In the genomic region with DNA sequence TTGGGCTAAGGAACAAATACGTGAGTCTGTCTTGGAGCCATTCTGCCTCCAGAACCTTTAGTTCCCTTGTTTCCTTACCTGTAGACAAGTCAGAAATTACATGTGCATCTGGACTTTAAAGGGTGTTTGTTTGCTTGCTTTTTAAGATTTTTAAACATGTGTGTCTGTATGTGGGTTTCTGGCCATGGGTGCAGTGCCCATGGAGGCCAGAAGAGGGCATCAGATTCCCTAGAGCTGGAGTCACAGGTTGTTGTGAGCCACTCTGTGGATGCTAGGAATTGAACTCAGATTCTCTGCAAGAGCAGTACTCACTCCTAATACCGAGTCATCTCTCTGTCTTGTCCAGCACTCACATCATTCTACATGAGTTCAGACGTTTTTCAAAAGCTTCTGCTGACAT, we compare ENCODE assay signal across 18 mouse cellular contexts. TPM values are rescaled to one million over a fixed set of nuclear protein-coding genes. Genes with fewer than 3 reads are reported as not detected.
DNase-seq lines count a peak whose midpoint lies in the region; ATAC-seq and TF ChIP-seq lines count a peak whose summit lies in the region.
"Had no signal": no experiment of that assay in that cellular context is flagged by ENCODE, and none has a peak within 500 bp of the region (broad histone marks: within the 10 kb centered on the region; RNA-seq: fewer than 3 reads in every experiment).

No protein-coding gene starts in this region.

- no peaks in the 10 kb centered on the region for H3K27me3 ChIP-seq in kidney, postnatal 0 days (ENCODE audit: insufficient read depth, low read length)
- no peaks in the 10 kb centered on the region for H3K27me3 ChIP-seq in midbrain, postnatal 0 days (ENCODE audit: insufficient read depth, low read length)
- H3K27me3 ChIP-seq in midbrain, embryonic 16.5 days (ENCODE audit: control insufficient read depth, insufficient read depth, low read depth, low read length) = no peaks in the 10 kb centered on the region
- H3K27me3 ChIP-seq in stomach, postnatal 0 days (ENCODE audit: control insufficient read depth, insufficient read depth, low read length) = no peaks in the 10 kb centered on the region
- H3K27me3 ChIP-seq: kidney, embryonic 15.5 days; limb, embryonic 13.5 days had no signal

- WGBS in kidney, postnatal 0 days = 83% methylated on average over 3 of the region's 3 CpGs
- WGBS in midbrain, postnatal 0 days = 84% methylated on average over 3 of the region's 3 CpGs
- WGBS in midbrain, embryonic 16.5 days = 86% methylated on average over 3 of the region's 3 CpGs
- WGBS in stomach, postnatal 0 days = 82% methylated on average over 3 of the region's 3 CpGs

- H3K4me3 ChIP-seq in kidney, postnatal 0 days (replicated peaks; ENCODE audit: low read depth, low read length) = no peak overlapping the region
- H3K4me3 ChIP-seq in midbrain, postnatal 0 days (ENCODE audit: low read depth, low read length) = no peak overlapping the region
- H3K4me3 ChIP-seq in midbrain, embryonic 16.5 days (ENCODE audit: low read depth, low read length) = no peak overlapping the region
- no peak overlapping the region for H3K4me3 ChIP-seq in stomach, postnatal 0 days (ENCODE audit: low read depth, low read length)
- H3K4me3 ChIP-seq: erythroblast, embryonic 14.5 days; kidney, embryonic 15.5 days; limb, embryonic 13.5 days had no signal

- TF ChIP-seq EP300 in stomach, postnatal 0 days (optimal IDR thresholded peaks at IDR 0.05) = no peak

- H3K27ac ChIP-seq in kidney, postnatal 0 days = no peak overlapping the region
- H3K27ac ChIP-seq in midbrain, postnatal 0 days (ENCODE audit: low read depth, low read length) = no peak overlapping the region
- no peak overlapping the region for H3K27ac ChIP-seq in midbrain, embryonic 16.5 days (ENCODE audit: low read length)
- H3K27ac ChIP-seq in stomach, postnatal 0 days (replicated peaks) = no peak overlapping the region
- H3K27ac ChIP-seq: hindbrain, embryonic 14.5 days; kidney, embryonic 15.5 days; limb, embryonic 13.5 days had no signal

- no peak overlapping the region for H3K4me2 ChIP-seq in kidney, postnatal 0 days (ENCODE audit: low read length)
- H3K4me2 ChIP-seq in midbrain, postnatal 0 days (ENCODE audit: low read depth, low read length, poor library complexity, severe bottlenecking) = no peak overlapping the region
- no peak overlapping the region for H3K4me2 ChIP-seq in midbrain, embryonic 16.5 days (ENCODE audit: low read length)
- H3K4me2 ChIP-seq in stomach, postnatal 0 days (replicated peaks; ENCODE audit: low read depth) = no peak overlapping the region
- H3K4me2 ChIP-seq: hindbrain, embryonic 14.5 days; kidney, embryonic 15.5 days; limb, embryonic 13.5 days; midbrain, embryonic 11.5 days had no signal

- ATAC-seq in CD4-positive, CD25-positive, alpha-beta regulatory T cell, adult 4 months = no peak
- no peak for ATAC-seq in kidney, postnatal 0 days (replicated peaks; ENCODE audit: low FRiP score, low read depth)
- no peak for ATAC-seq in midbrain, postnatal 0 days (ENCODE audit: low FRiP score)
- no peak for ATAC-seq in midbrain, embryonic 16.5 days
- ATAC-seq in stomach, postnatal 0 days (ENCODE audit: low FRiP score, low TSS enrichment) = no peak

- no peaks in the 10 kb centered on the region for H3K9me3 ChIP-seq in kidney, postnatal 0 days (replicated peaks; ENCODE audit: low read length)
- H3K9me3 ChIP-seq in midbrain, postnatal 0 days (ENCODE audit: low read length) = no peaks in the 10 kb centered on the region
- no peaks in the 10 kb centered on the region for H3K9me3 ChIP-seq in midbrain, embryonic 16.5 days (replicated peaks; ENCODE audit: control insufficient read depth, low read length, poor library complexity, severe bottlenecking)
- H3K9me3 ChIP-seq in stomach, postnatal 0 days (ENCODE audit: control insufficient read depth, low read length) = no peaks in the 10 kb centered on the region
- H3K9me3 ChIP-seq: limb, embryonic 13.5 days had no signal

- DNase-seq in CD4-positive, CD25-positive, alpha-beta regulatory T cell, adult 2 months (ENCODE audit: low read depth, low spot score) = peak; percentile 4
- DNase-seq in kidney, postnatal 0 days (ENCODE audit: low spot score) = no peak
- no peak for DNase-seq in kidney, postnatal 4 days
- no peak for DNase-seq in midbrain, postnatal 0 days (ENCODE audit: low spot score)
- no peak for DNase-seq in stomach, postnatal 0 days (ENCODE audit: low spot score)
- DNase-seq in layer of hippocampus, adult 8-10 months (ENCODE audit: low spot score in 2 of 2) = no peak
- DNase-seq: adrenal gland, adult 8-10 months; cerebellum, adult 8-10 months; lung, postnatal 14 days; right cerebral cortex, postnatal 25 days; thymus, postnatal 14 days had no signal

- no peaks in the 10 kb centered on the region for H3K4me1 ChIP-seq in kidney, postnatal 0 days (replicated peaks; ENCODE audit: insufficient read depth, low read length)
- no peaks in the 10 kb centered on the region for H3K4me1 ChIP-seq in midbrain, postnatal 0 days (ENCODE audit: insufficient read depth, low read length)
- no peaks in the 10 kb centered on the region for H3K4me1 ChIP-seq in midbrain, embryonic 16.5 days (ENCODE audit: control insufficient read depth, insufficient read depth, low read length)
- H3K4me1 ChIP-seq in stomach, postnatal 0 days (replicated peaks; ENCODE audit: control insufficient read depth, insufficient read depth) = no peaks in the 10 kb centered on the region
- H3K4me1 ChIP-seq: kidney, embryonic 15.5 days; limb, embryonic 13.5 days had no signal

- H3K36me3 ChIP-seq in kidney, postnatal 0 days (ENCODE audit: insufficient read depth, low read length) = no peaks in the 10 kb centered on the region
- no peaks in the 10 kb centered on the region for H3K36me3 ChIP-seq in midbrain, postnatal 0 days (ENCODE audit: insufficient read depth, low read length)
- no peaks in the 10 kb centered on the region for H3K36me3 ChIP-seq in midbrain, embryonic 16.5 days (ENCODE audit: control insufficient read depth, insufficient read depth, low read length)
- no peaks in the 10 kb centered on the region for H3K36me3 ChIP-seq in stomach, postnatal 0 days (ENCODE audit: control insufficient read depth, insufficient read depth, low read length)
- H3K36me3 ChIP-seq: kidney, embryonic 15.5 days; limb, embryonic 13.5 days had no signal

- peak; percentile 36 for TF ChIP-seq CTCF in kidney, postnatal 0 days (IDR thresholded peaks at IDR 0.05; ENCODE audit: low read depth)
- peak; percentile 42 for TF ChIP-seq CTCF in midbrain, postnatal 0 days (IDR thresholded peaks at IDR 0.05)
- TF ChIP-seq CTCF in stomach, postnatal 0 days (IDR thresholded peaks at IDR 0.05; ENCODE audit: low read depth) = peak; percentile 24; the same call in 1 of the 2 replicates

- no peak overlapping the region for H3K9ac ChIP-seq in kidney, postnatal 0 days (ENCODE audit: low read depth, low read length)
- no peak overlapping the region for H3K9ac ChIP-seq in midbrain, postnatal 0 days (replicated peaks; ENCODE audit: low read length, poor library complexity, severe bottlenecking)
- no peak overlapping the region for H3K9ac ChIP-seq in midbrain, embryonic 16.5 days (ENCODE audit: low read depth, low read length)
- no peak overlapping the region for H3K9ac ChIP-seq in stomach, postnatal 0 days (ENCODE audit: low read length)
- H3K9ac ChIP-seq: hindbrain, embryonic 14.5 days; kidney, embryonic 15.5 days; limb, embryonic 13.5 days had no signal

RNA-seq across cellular contexts. Expression of gene Pde11a, which starts 53.4 kb away (rescaled TPM):
- 1 to 10 TPM; 5.8 to 6.1 TPM for polyA plus RNA-seq in CD4-positive, CD25-positive, alpha-beta regulatory T cell, adult 4 months (2017; shearing (Covaris generic))
- polyA plus RNA-seq in kidney, postnatal 0 days (2015; fragmentation: Nextera tagmentation; extraction: Ambion mirVana) = 0.71 and 0.89 TPM in 2 replicates
- 1.1 and 1.5 TPM in 2 replicates for total RNA-seq in midbrain, postnatal 0 days (2014; rRNA removed)
- 0.94 and 0.96 TPM in 2 replicates for polyA plus RNA-seq in midbrain, postnatal 0 days (2015; fragmentation: Nextera tagmentation; extraction: Ambion mirVana)
- 0.54 and 0.77 TPM in 2 replicates for polyA plus RNA-seq in midbrain, embryonic 16.5 days (2015; fragmentation: Nextera tagmentation; extraction: Ambion mirVana)
- polyA plus RNA-seq in stomach, postnatal 0 days (2015; fragmentation: Nextera tagmentation; extraction: Ambion mirVana) = 0.07 and 0.12 TPM in 2 replicates
- 10 to 100 TPM; 15.7 to 22.8 (median 17.9) TPM for total RNA-seq in layer of hippocampus, adult 8-10 months (2022)
- polyA plus RNA-seq: erythroblast, embryonic 14.5 days; midbrain, embryonic 11.5 days had no signal
